Mouse (Mus musculus) forebrain, embryonic 11.5 days (tissue): Measurements from ENCODE around the gene Mad1l1. TPM values are rescaled to one million over a fixed set of nuclear protein-coding genes. Genes with fewer than 3 reads are reported as not detected.

ENCODE experiments used
- ATAC-seq: fragments of 200-750 bp; cut with Nextera tagmentation; replicated peaks from 2 replicates; pipeline ENCODE4 v1.8.0; 2017; ENCODE audit warnings: moderate TSS enrichment; ENCODE audit not compliant: low FRiP score
- DNase-seq: peaks from one replicate; pipeline ENCODE4 v3.0.0-alpha.2; 2017; ENCODE audit warnings: low spot score
- H3K27ac ChIP-seq: fragments of 300-500 bp; sonication (generic); 2 replicates; pipeline ENCODE4 v1.5.1; 2014; ENCODE audit warnings: low read depth, low read length
- H3K27me3 ChIP-seq: fragments of 300-500 bp; sonication (generic); 2 replicates; pipeline ENCODE4 v1.6.1; 2014; ENCODE audit warnings: mild to moderate bottlenecking, low read length, mixed read lengths; ENCODE audit not compliant: control insufficient read depth, insufficient read depth
- H3K36me3 ChIP-seq: fragments of 300-500 bp; sonication (generic); 2 replicates; pipeline ENCODE4 v1.6.1; 2014; ENCODE audit warnings: mild to moderate bottlenecking, low read length, moderate library complexity, mixed read lengths; ENCODE audit not compliant: control insufficient read depth, insufficient read depth
- H3K4me1 ChIP-seq: fragments of 300-500 bp; sonication (generic); replicated peaks from 2 replicates; pipeline ENCODE4 v1.6.1; 2014; ENCODE audit warnings: low read length, mixed read lengths; ENCODE audit not compliant: control insufficient read depth, insufficient read depth
- H3K4me2 ChIP-seq: fragments of 300-500 bp; sonication (generic); 2 replicates; pipeline ENCODE4 v1.6.1; 2014; ENCODE audit warnings: low read depth, mild to moderate bottlenecking, low read length, moderate library complexity, mixed read lengths; ENCODE audit not compliant: severe bottlenecking
- H3K4me3 ChIP-seq: fragments of 300-500 bp; sonication (generic); 2 replicates; pipeline ENCODE4 v1.5.1; 2014; ENCODE audit warnings: low read depth, low read length
- H3K9ac ChIP-seq: fragments of 300-500 bp; sonication (generic); 2 replicates; pipeline ENCODE4 v1.6.1; 2014; ENCODE audit warnings: low read length
- H3K9me3 ChIP-seq: fragments of 300-500 bp; sonication (generic); 2 replicates; pipeline ENCODE4 v1.6.1; 2016; ENCODE audit warnings: low read length, mixed read lengths; ENCODE audit not compliant: control insufficient read depth
- WGBS: fragments of 180-500 bp; shearing (Covaris S2); extraction: QIAGEN DNeasy Blood & Tissue Kit; methylation state at CpG from one replicate; pipeline ENCODE4 v1.1.7; 2014; 5-methylcytosine and 5-hydroxymethylcytosine counted together
- polyA plus RNA-seq: library from polyadenylated mRNA; unstranded; fragments of >200 nt; fragmentation: Nextera tagmentation; extraction: Ambion mirVana; gene quantifications from 2 replicates; pipeline ENCODE4 v1.2.1, GENCODE M21; 2014

Mad1l1 gene
- polyA plus RNA-seq, 1 experiment from 2014 or later, result 52.7 TPM

GRCm38 (mm10) chr5:140082204-140082812 lies 239.0 kb downstream of the Mad1l1 start:
- DNase-seq (no peak), ATAC-seq (no peak)
- WGBS, result 62% methylated on average over 11 of the region's 11 CpGs
- Histone ChIP-seq H3K4me1 (no peaks in the 10 kb centered on the region), H3K27me3 (no peaks in the 10 kb centered on the region), H3K4me3 (no peak overlapping the region), H3K4me2 (no peak overlapping the region), H3K9ac (no peak overlapping the region), H3K36me3 (0 out of 2 replicates have a peak, but pooled peaks cover 2% of the 10 kb centered on the region), H3K27ac (no peak overlapping the region), H3K9me3 (no peaks in the 10 kb centered on the region)

- H3K9ac ChIP-seq, result no peak overlapping the region
- H3K36me3 ChIP-seq, result 0 out of 2 replicates have a peak, but pooled peaks cover 2% of the 10 kb centered on the region
- WGBS, result 80% methylated on average over 10 of the region's 10 CpGs
- ATAC-seq (no peak), DNase-seq (no peak)
- no peak overlapping the region for H3K4me3 ChIP-seq
- H3K9me3 ChIP-seq, result no peaks in the 10 kb centered on the region
- no peaks in the 10 kb centered on the region for H3K4me1 ChIP-seq
- H3K27ac ChIP-seq, result no peak overlapping the region
- H3K27me3 ChIP-seq, result no peaks in the 10 kb centered on the region
- no peak overlapping the region for H3K4me2 ChIP-seq
Observed at GRCm38 (mm10) chr5:140081084-140081483, 240.3 kb downstream of the Mad1l1 start.

GRCm38 (mm10) chr5:140079511-140079910 lies 241.8 kb downstream of the Mad1l1 start:
- ATAC-seq (no peak), DNase-seq (no peak)
- Histone ChIP-seq H3K4me1 (no peaks in the 10 kb centered on the region; the same call in 1 of the 2 replicates), H3K36me3 (0 out of 2 replicates have a peak, but pooled peaks cover 2% of the 10 kb centered on the region), H3K27me3 (no peaks in the 10 kb centered on the region), H3K4me2 (no peak overlapping the region), H3K4me3 (no peak overlapping the region), H3K9ac (no peak overlapping the region), H3K27ac (no peak overlapping the region), H3K9me3 (no peaks in the 10 kb centered on the region)
- 95% methylated on average over 4 of the region's 4 CpGs for WGBS

- H3K4me3 ChIP-seq, result no peak overlapping the region
- DNase-seq (no peak), ATAC-seq (no peak)
- H3K27ac ChIP-seq, result no peak overlapping the region
- H3K9me3 ChIP-seq, result no peaks in the 10 kb centered on the region
- no peaks in the 10 kb centered on the region; the same call in 1 of the 2 replicates for H3K4me1 ChIP-seq
- WGBS, result 95% methylated on average over 3 of the region's 3 CpGs
- H3K9ac ChIP-seq, result no peak overlapping the region
- H3K4me2 ChIP-seq, result no peak overlapping the region
- no peaks in the 10 kb centered on the region for H3K27me3 ChIP-seq
- H3K36me3 ChIP-seq, result 0 out of 2 replicates have a peak, but pooled peaks cover 2% of the 10 kb centered on the region
Observed at GRCm38 (mm10) chr5:140078406-140078805, 242.9 kb downstream of the Mad1l1 start.

GRCm38 (mm10) chr5:140076438-140076837 lies 244.9 kb downstream of the Mad1l1 start:
- ATAC-seq, result no peak
- no peak overlapping the region for H3K4me2 ChIP-seq
- no peaks in the 10 kb centered on the region for H3K9me3 ChIP-seq
- H3K36me3 ChIP-seq, result no peaks in the 10 kb centered on the region
- WGBS, result 88% methylated on average over 2 of the region's 2 CpGs
- no peaks in the 10 kb centered on the region; the same call in 1 of the 2 replicates for H3K4me1 ChIP-seq
- H3K4me3 ChIP-seq, result no peak overlapping the region
- H3K27me3 ChIP-seq, result no peaks in the 10 kb centered on the region
- no peak for DNase-seq
- H3K27ac ChIP-seq, result no peak overlapping the region
- H3K9ac ChIP-seq, result no peak overlapping the region

- no peak overlapping the region for H3K4me2 ChIP-seq
- H3K9me3 ChIP-seq, result no peaks in the 10 kb centered on the region
- H3K27me3 ChIP-seq, result no peaks in the 10 kb centered on the region
- no peak overlapping the region for H3K9ac ChIP-seq
- no peaks in the 10 kb centered on the region; the same call in 1 of the 2 replicates for H3K4me1 ChIP-seq
- H3K36me3 ChIP-seq, result no peaks in the 10 kb centered on the region
- no peak overlapping the region for H3K4me3 ChIP-seq
- DNase-seq, result no peak
- H3K27ac ChIP-seq, result peak overlapping the region; percentile 2
- ATAC-seq, result peak; percentile 60
- WGBS, result 36% methylated on average over 12 of the region's 12 CpGs
Observed at GRCm38 (mm10) chr5:140073671-140074116, 247.7 kb downstream of the Mad1l1 start.

GRCm38 (mm10) chr5:140073148-140073670 lies 248.1 kb downstream of the Mad1l1 start:
- DNase-seq, result no peak
- Histone ChIP-seq H3K4me3 (no peak overlapping the region), H3K9ac (no peak overlapping the region), H3K27ac (no peak overlapping the region), H3K36me3 (no peaks in the 10 kb centered on the region), H3K4me2 (no peak overlapping the region), H3K9me3 (no peaks in the 10 kb centered on the region), H3K27me3 (no peaks in the 10 kb centered on the region), H3K4me1 (no peaks in the 10 kb centered on the region; the same call in 1 of the 2 replicates)
- 39% methylated on average over 1 of the region's 1 CpGs for WGBS
- ATAC-seq, result peak; percentile 39

- H3K4me2 ChIP-seq, result no peak overlapping the region
- H3K9me3 ChIP-seq, result no peaks in the 10 kb centered on the region
- no peak overlapping the region for H3K9ac ChIP-seq
Observed at GRCm38 (mm10) chr5:140068506-140068905, 252.8 kb downstream of the Mad1l1 start.

GRCm38 (mm10) chr5:140068051-140068450 lies 253.3 kb downstream of the Mad1l1 start:
- WGBS, result 75% methylated on average over 3 of the region's 3 CpGs
- no peak overlapping the region for H3K9ac ChIP-seq
- H3K4me2 ChIP-seq, result no peak overlapping the region
- H3K27me3 ChIP-seq, result no peaks in the 10 kb centered on the region
- no peaks in the 10 kb centered on the region for H3K36me3 ChIP-seq
- DNase-seq (no peak), ATAC-seq (no peak)
- no peak overlapping the region for H3K4me3 ChIP-seq
- no peaks in the 10 kb centered on the region for H3K4me1 ChIP-seq
- no peak overlapping the region for H3K27ac ChIP-seq
- H3K9me3 ChIP-seq, result no peaks in the 10 kb centered on the region

More at GRCm38 (mm10) chr5:140068506-140068905, 252.8 kb downstream of the Mad1l1 start:
- ATAC-seq (no peak), DNase-seq (no peak)
- H3K4me1 ChIP-seq, result no peaks in the 10 kb centered on the region
- H3K4me3 ChIP-seq, result no peak overlapping the region
- H3K27ac ChIP-seq, result no peak overlapping the region
- 87% methylated on average over 5 of the region's 5 CpGs for WGBS
- no peaks in the 10 kb centered on the region for H3K36me3 ChIP-seq
- no peaks in the 10 kb centered on the region for H3K27me3 ChIP-seq
